In genomic region chr1:128314665-128315064, GRCm38 (mm10) we compare ENCODE assay signal across 28 mouse cellular contexts. TPM values are rescaled to one million over a fixed set of nuclear protein-coding genes. Genes with fewer than 3 reads are reported as not detected.
DNase-seq lines count a peak whose midpoint lies in the region; ATAC-seq and TF ChIP-seq lines count a peak whose summit lies in the region.
"Had no signal": no experiment of that assay in that cellular context is flagged by ENCODE, and none has a peak within 500 bp of the region (broad histone marks: within the 10 kb centered on the region; RNA-seq: fewer than 3 reads in every experiment).

No protein-coding gene starts in this region.

- ATAC-seq in hematopoietic stem cell, adult 5-6 weeks (replicated peaks in 1 of 2; ENCODE audit: insufficient read depth in 1 of 2, low FRiP score in 2 of 2, low TSS enrichment in 1 of 2, low read depth in 1 of 2, poor library complexity in 2 of 2, severe bottlenecking in 2 of 2): peak; percentile 93 to 96
- ATAC-seq in megakaryocyte progenitor cell, adult 5-6 weeks (replicated peaks; ENCODE audit: poor library complexity): peak; percentile 97
- ATAC-seq in forebrain, embryonic 14.5 days: no peak
- ATAC-seq: activated CD4-positive, CD25-positive, alpha-beta regulatory T cell, adult 4 months; forebrain, embryonic 16.5 days; hindbrain, embryonic 16.5 days; midbrain, embryonic 15.5 days had no signal

- no peak overlapping the region for H3K4me2 ChIP-seq in forebrain, embryonic 14.5 days (ENCODE audit: low read length)
- H3K4me2 ChIP-seq: embryonic facial prominence, embryonic 13.5 days; heart, embryonic 13.5 days; liver, embryonic 15.5 days; lung, embryonic 15.5 days; midbrain, embryonic 15.5 days; stomach, embryonic 15.5 days had no signal

- no peak overlapping the region for H3K9ac ChIP-seq in forebrain, embryonic 14.5 days (ENCODE audit: low read length)
- H3K9ac ChIP-seq: embryonic facial prominence, embryonic 13.5 days; heart, embryonic 13.5 days; liver, embryonic 15.5 days; lung, embryonic 15.5 days; midbrain, embryonic 15.5 days; stomach, embryonic 15.5 days had no signal

- WGBS in forebrain, embryonic 14.5 days: 72% methylated on average over 4 of the region's 4 CpGs

- H3K36me3 ChIP-seq in forebrain, embryonic 14.5 days (ENCODE audit: control insufficient read depth, insufficient read depth, low read length): no peaks in the 10 kb centered on the region
- H3K36me3 ChIP-seq: heart, embryonic 13.5 days; liver, embryonic 15.5 days; lung, embryonic 15.5 days; midbrain, embryonic 15.5 days; stomach, embryonic 15.5 days had no signal

- DNase-seq in layer of hippocampus, adult 2 months (ENCODE audit: low spot score in 2 of 2): no peak
- DNase-seq in layer of hippocampus, adult 18-20 months (ENCODE audit: low spot score in 2 of 2): no peak
- DNase-seq in yolk sac, embryonic 10.5 days (ENCODE audit: low spot score): no peak
- DNase-seq in forebrain, embryonic 14.5 days (ENCODE audit: low spot score): no peak
- DNase-seq in adrenal gland, adult (ENCODE audit: inconsistent age in 2 of 2, low spot score in 1 of 2): no peak
- DNase-seq: adrenal gland, adult 8-10 months; cerebellum, adult 8-10 months; cerebellum, postnatal 25 days; embryo, embryonic 11 days; gastrocnemius, adult 2 months; heart, postnatal 10 days; kidney, adult 9 months; kidney, postnatal 10 days; liver; lung, postnatal 36 days had no signal

- peak overlapping the region; percentile 70 for H3K27ac ChIP-seq in layer of hippocampus, adult 2 months
- no peak overlapping the region for H3K27ac ChIP-seq in forebrain, embryonic 14.5 days (ENCODE audit: low read depth, low read length)
- H3K27ac ChIP-seq: embryonic facial prominence, embryonic 13.5 days; forebrain, embryonic 10.5 days; gastrocnemius, adult 2 months; heart, embryonic 13.5 days; liver, embryonic 15.5 days; lung, embryonic 15.5 days; midbrain, embryonic 15.5 days; stomach, embryonic 15.5 days had no signal

- H3K9me3 ChIP-seq in forebrain, embryonic 14.5 days (replicated peaks; ENCODE audit: control insufficient read depth, low read length): no peaks in the 10 kb centered on the region
- H3K9me3 ChIP-seq: embryonic facial prominence, embryonic 13.5 days; forebrain, embryonic 10.5 days; heart, embryonic 13.5 days; liver, embryonic 15.5 days; lung, embryonic 15.5 days; midbrain, embryonic 15.5 days; stomach, embryonic 15.5 days had no signal

- peak overlapping the region; percentile 8; the same call in 1 of the 2 replicates for H3K4me3 ChIP-seq in layer of hippocampus, adult 2 months
- no peak overlapping the region for H3K4me3 ChIP-seq in forebrain, embryonic 14.5 days (ENCODE audit: low read depth, low read length)
- H3K4me3 ChIP-seq: embryonic facial prominence, embryonic 13.5 days; forebrain, embryonic 10.5 days; gastrocnemius, adult 2 months; heart, embryonic 13.5 days; liver, embryonic 15.5 days; lung, embryonic 15.5 days; midbrain, embryonic 15.5 days; stomach, embryonic 15.5 days had no signal

- H3K4me1 ChIP-seq in forebrain, embryonic 14.5 days (ENCODE audit: control insufficient read depth, insufficient read depth, low read length): no peaks in the 10 kb centered on the region
- H3K4me1 ChIP-seq: embryonic facial prominence, embryonic 13.5 days; forebrain, embryonic 10.5 days; heart, embryonic 13.5 days; liver, embryonic 15.5 days; lung, embryonic 15.5 days; midbrain, embryonic 15.5 days; stomach, embryonic 15.5 days had no signal

- H3K27me3 ChIP-seq in forebrain, embryonic 14.5 days (replicated peaks; ENCODE audit: control insufficient read depth, insufficient read depth, low read length): no peaks in the 10 kb centered on the region
- H3K27me3 ChIP-seq: embryonic facial prominence, embryonic 13.5 days; heart, embryonic 13.5 days; liver, embryonic 15.5 days; lung, embryonic 15.5 days; midbrain, embryonic 15.5 days; stomach, embryonic 15.5 days had no signal

- TF ChIP-seq CTCF in layer of hippocampus, adult 2 months (conservative IDR thresholded peaks at IDR 0.05): no peak

RNA-seq across cellular contexts. Expression of gene Lct, which starts 13.5 kb away (rescaled TPM):
- total RNA-seq in layer of hippocampus, adult 2 months (2021): 10 to 100 TPM; 58.4 to 74.2 TPM
- 10 to 100 TPM; 53.8 to 69.6 TPM for total RNA-seq in layer of hippocampus, adult 18-20 months (2021)
- 0.10 and 0.63 TPM in 2 replicates for total RNA-seq in hematopoietic stem cell, adult 5-6 weeks (2017)
- total RNA-seq in megakaryocyte progenitor cell, adult 5-6 weeks (2015): 0.07 and 0.20 TPM in 2 replicates
- total RNA-seq in megakaryocyte progenitor cell, adult 5-6 weeks (2017): 0.75 TPM in 1 of 2 replicates, not detected in the other
- 0.05 and 0.12 TPM in 2 replicates for polyA plus RNA-seq in forebrain, embryonic 14.5 days (2014; fragmentation: Nextera tagmentation; extraction: Ambion mirVana)
- total RNA-seq: gastrocnemius, adult 2 months; heart, adult 8-10 months had no signal

RNA-seq across cellular contexts. Expression of gene Mcm6, which starts 44.8 kb away (rescaled TPM):
- 10 to 100 TPM; 17.6 to 23.4 TPM for total RNA-seq in layer of hippocampus, adult 2 months (2021)
- total RNA-seq in layer of hippocampus, adult 18-20 months (2021): 10 to 100 TPM; 13.1 to 13.6 TPM
- total RNA-seq in hematopoietic stem cell, adult 5-6 weeks (2017): 366 and 400 TPM in 2 replicates
- 331 and 334 TPM in 2 replicates for total RNA-seq in megakaryocyte progenitor cell, adult 5-6 weeks (2015)
- total RNA-seq in megakaryocyte progenitor cell, adult 5-6 weeks (2017): 411 and 429 TPM in 2 replicates
- polyA plus RNA-seq in forebrain, embryonic 14.5 days (2014; fragmentation: Nextera tagmentation; extraction: Ambion mirVana): 121 and 131 TPM in 2 replicates

Comparison
In these comparisons a context has a peak if more than half of its experiments do, and no peak if none do; other contexts are left out.
1. RNA of gene Lct, which starts 13.5 kb away (total RNA-seq): 58.4 to 74.2 TPM in layer of hippocampus, adult 2 months and 53.8 to 69.6 TPM in layer of hippocampus, adult 18-20 months; 0.07 to 0.75 TPM in megakaryocyte progenitor cell, adult 5-6 weeks and 0.10 to 0.63 TPM in hematopoietic stem cell, adult 5-6 weeks; every median in the first group is over 10 times any median in the second.
2. RNA of gene Mcm6, which starts 44.8 kb away (total RNA-seq): 331 to 429 TPM in megakaryocyte progenitor cell, adult 5-6 weeks and 366 to 400 TPM in hematopoietic stem cell, adult 5-6 weeks; 17.6 to 23.4 TPM in layer of hippocampus, adult 2 months and 13.1 to 13.6 TPM in layer of hippocampus, adult 18-20 months; every median in the first group is over 10 times any median in the second.